Mouse (Mus musculus) liver, adult 2 months (tissue): ENCODE measurements around the gene Ppp2r2c.

ENCODE experiments used
- CTCF ChIP-seq: fragments of 200-500 bp; IDR thresholded peaks from 2 replicates; pipeline ENCODE4 v1.5.1; 2011; ENCODE audit warnings: low read depth, low read length, control low read depth
- POLR2A ChIP-seq: fragments of 200-500 bp; IDR thresholded peaks from 2 replicates; pipeline ENCODE4 v1.6.1; 2011; ENCODE audit warnings: low read length, control low read depth; ENCODE audit not compliant: insufficient read depth; ENCODE audit errors: extremely low read depth

DNA sequence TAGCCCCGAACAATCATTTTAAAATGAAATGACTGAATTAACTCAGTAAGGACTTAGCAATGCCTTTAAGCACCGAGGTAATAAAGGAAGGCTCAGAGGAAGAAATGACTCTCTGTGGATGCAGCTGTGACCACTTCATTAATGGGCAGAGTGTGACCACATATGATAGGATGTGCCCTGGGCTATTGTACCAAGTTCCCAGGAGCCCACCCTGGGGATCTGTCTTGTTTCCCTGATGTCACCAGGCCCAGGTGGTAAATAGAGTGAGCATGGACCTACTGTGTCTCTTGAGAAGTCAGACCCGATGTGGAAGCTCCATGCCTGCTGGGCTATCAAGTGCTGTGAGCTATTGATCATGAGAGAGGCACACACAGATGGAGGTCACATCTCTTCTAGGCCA, 13.1 kb upstream of the Ppp2r2c start:
- TF ChIP-seq CTCF (no peak), POLR2A (no peak)
